Mouse (Mus musculus): ENCODE data around the gene Ttll12. TPM values are rescaled to one million over a fixed set of nuclear protein-coding genes. Genes with fewer than 3 reads are reported as not detected.

The Ttll12 gene
- 13.1 and 13.3 TPM in 2 replicates for polyA plus RNA-seq (2015; fragmentation: Nextera tagmentation; extraction: Ambion mirVana)

DNA sequence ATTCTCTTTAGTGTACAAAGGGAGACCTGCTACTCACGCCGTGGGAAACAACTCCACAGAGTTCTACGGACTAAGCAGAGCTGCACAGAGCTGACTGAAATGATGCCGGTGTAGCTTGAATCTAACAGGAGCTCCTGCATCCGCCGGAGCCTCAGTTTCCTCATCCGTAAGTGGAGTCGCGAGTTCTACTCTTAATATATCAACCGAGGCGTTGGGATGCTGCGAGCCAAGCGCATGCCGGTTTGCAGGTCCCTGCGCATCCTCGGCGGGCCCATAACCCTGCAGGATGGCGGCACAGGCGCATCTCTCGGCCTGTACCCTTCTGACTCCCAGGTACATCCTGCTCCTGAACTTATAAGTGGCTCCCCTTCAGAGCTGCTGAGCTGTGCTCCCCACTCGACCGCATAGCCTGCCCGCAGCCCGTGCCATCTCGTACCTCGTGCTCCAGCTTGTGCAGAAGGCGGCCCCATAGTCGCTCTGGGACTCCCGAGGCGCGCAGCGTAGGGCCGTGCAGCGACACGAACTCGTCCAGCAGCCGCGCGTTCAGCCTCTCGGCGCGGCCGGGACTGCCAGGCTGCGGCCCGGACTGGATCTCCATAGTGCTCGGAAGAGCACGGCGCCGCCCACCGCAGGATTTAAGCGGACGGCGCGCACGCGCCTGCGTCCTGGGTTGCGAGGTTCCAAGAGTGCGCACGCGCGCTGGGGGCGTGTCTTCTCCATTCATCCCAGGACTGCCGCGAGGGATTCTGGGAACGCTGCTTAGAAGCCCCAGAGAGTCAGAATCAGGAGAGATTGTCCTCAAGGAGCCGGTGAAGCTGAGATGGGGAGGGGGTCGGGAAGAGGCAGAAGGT, at the start of gene Ttll12:
Ttll12 (minus strand) TSS at position 645 of the 851 bp plus-strand sequence.

GRCm38 (mm10) chr15:83563327-83563856, 31.6 kb downstream of the Ttll12 start, which contains the start of the genes Tspo and Mcat:
Gene Tspo (plus strand): TSS chr15:83563592.
Gene Mcat (minus strand): TSS chr15:83563787.

DNA sequence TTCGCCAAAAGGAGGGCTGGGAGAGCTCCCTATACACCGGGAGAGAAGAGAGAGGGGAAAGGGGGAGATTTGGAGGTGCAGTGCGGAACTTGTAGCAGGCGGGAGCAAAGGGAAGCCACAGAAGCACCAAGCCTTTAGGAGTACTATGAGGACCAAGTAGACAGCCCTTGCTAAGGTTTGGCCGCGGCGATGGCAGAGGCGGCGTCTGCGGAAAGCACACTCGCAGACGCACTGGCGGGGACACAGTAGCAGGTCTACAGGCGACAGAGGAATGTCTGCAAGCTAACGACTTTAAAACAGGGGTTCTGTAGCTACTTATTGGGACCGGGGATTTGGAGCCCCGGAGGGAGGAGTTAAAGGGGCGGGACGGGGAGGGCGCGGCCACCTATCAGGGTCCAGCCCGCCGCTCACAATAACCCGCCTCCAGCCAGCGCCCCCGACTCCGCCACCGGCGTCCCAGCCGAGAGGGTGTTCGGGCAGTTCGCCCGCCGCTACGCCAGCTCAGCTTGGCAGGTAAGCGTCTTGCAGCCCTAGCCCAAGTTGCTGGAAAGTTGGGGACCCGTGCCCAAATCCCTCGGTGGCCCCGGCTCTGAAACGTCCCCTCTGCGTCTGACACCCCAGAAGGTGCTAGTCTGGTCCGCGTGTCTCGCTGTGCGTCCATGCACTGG, 68.4 kb downstream of the Ttll12 start, which contains the start of gene Bik:
Bik (plus strand) TSS at position 439 of the 668 bp plus-strand sequence.

Other genes with a start within 250 kb of the Ttll12 start
- 26.4 and 27.2 TPM in 2 replicates for gene Arfgap3, start 244.9 kb downstream of the Ttll12 start, polyA plus RNA-seq (2015; fragmentation: Nextera tagmentation; extraction: Ambion mirVana)
- 37.4 and 38.3 TPM in 2 replicates for gene Pacsin2, start 130.6 kb downstream of the Ttll12 start, polyA plus RNA-seq (2015; fragmentation: Nextera tagmentation; extraction: Ambion mirVana)
- gene Ttll1, start 84.3 kb downstream of the Ttll12 start, polyA plus RNA-seq (2015; fragmentation: Nextera tagmentation; extraction: Ambion mirVana): 11.2 and 13.9 TPM in 2 replicates
- gene Bik, start 68.3 kb downstream of the Ttll12 start, polyA plus RNA-seq (2015; fragmentation: Nextera tagmentation; extraction: Ambion mirVana): 3.5 and 4.1 TPM in 2 replicates
- gene Tspo, start 31.6 kb downstream of the Ttll12 start, polyA plus RNA-seq (2015; fragmentation: Nextera tagmentation; extraction: Ambion mirVana): 72.7 and 202 TPM in 2 replicates
- 35.8 and 38.3 TPM in 2 replicates for gene Mcat, start 31.4 kb downstream of the Ttll12 start, polyA plus RNA-seq (2015; fragmentation: Nextera tagmentation; extraction: Ambion mirVana)
- 1.1 and 1.3 TPM in 2 replicates for gene Scube1, start 129.9 kb upstream of the Ttll12 start, polyA plus RNA-seq (2015; fragmentation: Nextera tagmentation; extraction: Ambion mirVana)
- 0.12 and 0.13 TPM in 2 replicates for gene Mpped1, start 184.3 kb upstream of the Ttll12 start, polyA plus RNA-seq (2015; fragmentation: Nextera tagmentation; extraction: Ambion mirVana)